17 mouse cellular contexts compared by ENCODE assay signal in genomic region chr2:8296001-8296400, GRCm38 (mm10).
"Had no signal": no experiment of that assay in that cellular context is flagged by ENCODE, and none has a peak within 500 bp of the region (broad histone marks: within the 10 kb centered on the region; RNA-seq: fewer than 3 reads in every experiment).

No protein-coding gene starts in this region.

- DNase-seq: retina, postnatal 1 day; right cerebral cortex, adult 18-20 months; right cerebral cortex, postnatal 14 days; right cerebral cortex, postnatal 25 days; right cerebral cortex, postnatal 4 days; spleen, adult 18-20 months; thymus, adult 18-20 months; thymus, adult 2 months; thymus, postnatal 14 days; thymus, postnatal 25 days; thymus, postnatal 36 days; thymus, postnatal 4 days had no signal

- H3K27ac ChIP-seq: neural tube, embryonic 12.5 days; neural tube, embryonic 13.5 days; neural tube, embryonic 15.5 days; stomach, embryonic 15.5 days; stomach, postnatal 0 days had no signal

- H3K4me3 ChIP-seq: neural tube, embryonic 12.5 days; neural tube, embryonic 13.5 days; neural tube, embryonic 15.5 days; stomach, embryonic 15.5 days had no signal
